Mouse (Mus musculus): ENCODE measurements around the gene Dnajc6. TPM values are rescaled to one million over a fixed set of nuclear protein-coding genes. Genes with fewer than 3 reads are reported as not detected.

The Dnajc6 gene
- polyA plus RNA-seq, 1 experiment: 0.07 TPM

- TF ChIP-seq CEBPB (IDR thresholded peaks at IDR 0.05; ENCODE audit: insufficient read depth, poor library complexity, severe bottlenecking): no peak
- TF ChIP-seq MAX (IDR thresholded peaks at IDR 0.05; ENCODE audit: low read depth): no peak
- TF ChIP-seq REST (IDR thresholded peaks at IDR 0.05; ENCODE audit: insufficient read depth, insufficient read length): no peak
- TF ChIP-seq MYOG (IDR thresholded peaks at IDR 0.05; ENCODE audit: control insufficient read depth in 1 of 3, insufficient read depth in 1 of 3, insufficient read length in 2 of 3, low read depth in 2 of 3): no peak
- TF ChIP-seq MYOD1 (IDR thresholded peaks at IDR 0.05; ENCODE audit: control insufficient read depth in 1 of 3, insufficient read length in 2 of 3, low read depth in 2 of 3): no peak
- no peak for TF ChIP-seq POLR2AphosphoS2 (IDR thresholded peaks at IDR 0.05; ENCODE audit: insufficient read length, low read depth)
- TF ChIP-seq TCF12 (IDR thresholded peaks at IDR 0.05; ENCODE audit: insufficient read depth, poor library complexity, severe bottlenecking): no peak
- TF ChIP-seq POLR2A (IDR thresholded peaks at IDR 0.05; ENCODE audit: insufficient read length, low read depth): no peak
- no peak for TF ChIP-seq TCF3 (IDR thresholded peaks at IDR 0.05; ENCODE audit: insufficient read length, low read depth)
- no peak for TF ChIP-seq E2F4 (IDR thresholded peaks at IDR 0.05; ENCODE audit: insufficient read depth)
- no peak for TF ChIP-seq SRF (IDR thresholded peaks at IDR 0.05; ENCODE audit: control insufficient read depth, insufficient read length, low read depth)
- TF ChIP-seq USF1 (IDR thresholded peaks at IDR 0.05; ENCODE audit: low read depth): no peak
- Histone ChIP-seq H3K79me2 (ENCODE audit: control insufficient read depth, insufficient read depth) (no peaks in the 10 kb centered on the region), H3K36me3 (ENCODE audit: control insufficient read depth, insufficient read depth) (no peaks in the 10 kb centered on the region), H3K27me3 (ENCODE audit: control insufficient read depth, insufficient read depth, insufficient read length) (no peaks in the 10 kb centered on the region), H3K4me2 (ENCODE audit: low read depth) (no peak overlapping the region), H3K4me3 (no peak overlapping the region), H3ac (ENCODE audit: control insufficient read depth, insufficient read length) (no peak overlapping the region)
Observed at GRCm38 (mm10) chr4:101689241-101689640, 192.8 kb downstream of the Dnajc6 start.

GRCm38 (mm10) chr4:101689645-101690044 is 193.2 kb downstream of the Dnajc6 start:
- Histone ChIP-seq H3K36me3 (ENCODE audit: control insufficient read depth, insufficient read depth) (no peaks in the 10 kb centered on the region), H3ac (ENCODE audit: control insufficient read depth, insufficient read length) (no peak overlapping the region), H3K4me2 (ENCODE audit: low read depth) (no peak overlapping the region), H3K27me3 (ENCODE audit: control insufficient read depth, insufficient read depth, insufficient read length) (no peaks in the 10 kb centered on the region), H3K79me2 (ENCODE audit: control insufficient read depth, insufficient read depth) (no peaks in the 10 kb centered on the region), H3K4me3 (no peak overlapping the region)
- no peak for TF ChIP-seq TCF3 (IDR thresholded peaks at IDR 0.05; ENCODE audit: insufficient read length, low read depth)
- no peak for TF ChIP-seq USF1 (IDR thresholded peaks at IDR 0.05; ENCODE audit: low read depth)
- TF ChIP-seq E2F4 (IDR thresholded peaks at IDR 0.05; ENCODE audit: insufficient read depth): no peak
- TF ChIP-seq POLR2AphosphoS2 (IDR thresholded peaks at IDR 0.05; ENCODE audit: insufficient read length, low read depth): no peak
- no peak for TF ChIP-seq SRF (IDR thresholded peaks at IDR 0.05; ENCODE audit: control insufficient read depth, insufficient read length, low read depth)
- TF ChIP-seq MYOG (IDR thresholded peaks at IDR 0.05; ENCODE audit: control insufficient read depth in 1 of 3, insufficient read depth in 1 of 3, insufficient read length in 2 of 3, low read depth in 2 of 3): no peak
- no peak for TF ChIP-seq MYOD1 (IDR thresholded peaks at IDR 0.05; ENCODE audit: control insufficient read depth in 1 of 3, insufficient read length in 2 of 3, low read depth in 2 of 3)
- no peak for TF ChIP-seq REST (IDR thresholded peaks at IDR 0.05; ENCODE audit: insufficient read depth, insufficient read length)
- no peak for TF ChIP-seq POLR2A (IDR thresholded peaks at IDR 0.05; ENCODE audit: insufficient read length, low read depth)
- no peak for TF ChIP-seq CEBPB (IDR thresholded peaks at IDR 0.05; ENCODE audit: insufficient read depth, poor library complexity, severe bottlenecking)

Other genes with a start within 250 kb of the Dnajc6 start
- gene Jak1, start 231.4 kb upstream of the Dnajc6 start, polyA plus RNA-seq (2012; fragmentation: generic; extraction: Trizol): 33.5 TPM
- gene Ak4, start 77.4 kb upstream of the Dnajc6 start, polyA plus RNA-seq (2012; fragmentation: generic; extraction: Trizol): 0.68 TPM
- gene Leprot, start 151.1 kb downstream of the Dnajc6 start, polyA plus RNA-seq (2012; fragmentation: generic; extraction: Trizol): 43.1 TPM
- 0.25 TPM for gene Lepr, start 220.8 kb downstream of the Dnajc6 start, polyA plus RNA-seq (2012; fragmentation: generic; extraction: Trizol)

All from myocyte (in vitro differentiated cells).